Mouse (Mus musculus) adrenal gland, postnatal 36 days (tissue): Measurements from ENCODE around the gene Rnaseh2c. TPM values are rescaled to one million over a fixed set of nuclear protein-coding genes. Genes with fewer than 3 reads are reported as not detected.

Experiments used
- DNase-seq, 2 experiments: peaks; one replicate each; pipeline ENCODE4 v3.0.0; 2021; ENCODE audit warnings: mixed read lengths in 1 of 2
- long read RNA-seq, 2 experiments: library from polyadenylated mRNA; stranded (forward); transcript quantifications; one replicate each; pipeline ENCODE4 v2.0.0; 2021; ENCODE audit warnings: borderline sequencing depth in 2 of 2
- total RNA-seq, 2 experiments: library from RNA; stranded (reverse); gene quantifications; 2 replicates each; pipeline ENCODE4 v1.2.3; 2021

The Rnaseh2c gene
- 100 to 1,000 TPM; 124 to 139 TPM for total RNA-seq
- long read RNA-seq, experiment 1, transcript Rnaseh2c-201 (4 exons, 1,126 nt): major isoform, 57 of 80 reads
- long read RNA-seq, experiment 1, partial matches to known transcripts: 0 of 80 reads
- long read RNA-seq, experiment 1, other reads (novel, unspliced or antisense): 21 of 80 reads
- long read RNA-seq, experiment 2, transcript Rnaseh2c-201 (4 exons, 1,126 nt): major isoform, 18 of 23 reads
- long read RNA-seq, experiment 2, partial matches to known transcripts: 0 of 23 reads
- long read RNA-seq, experiment 2, other reads (novel, unspliced or antisense): 4 of 23 reads

DNA sequence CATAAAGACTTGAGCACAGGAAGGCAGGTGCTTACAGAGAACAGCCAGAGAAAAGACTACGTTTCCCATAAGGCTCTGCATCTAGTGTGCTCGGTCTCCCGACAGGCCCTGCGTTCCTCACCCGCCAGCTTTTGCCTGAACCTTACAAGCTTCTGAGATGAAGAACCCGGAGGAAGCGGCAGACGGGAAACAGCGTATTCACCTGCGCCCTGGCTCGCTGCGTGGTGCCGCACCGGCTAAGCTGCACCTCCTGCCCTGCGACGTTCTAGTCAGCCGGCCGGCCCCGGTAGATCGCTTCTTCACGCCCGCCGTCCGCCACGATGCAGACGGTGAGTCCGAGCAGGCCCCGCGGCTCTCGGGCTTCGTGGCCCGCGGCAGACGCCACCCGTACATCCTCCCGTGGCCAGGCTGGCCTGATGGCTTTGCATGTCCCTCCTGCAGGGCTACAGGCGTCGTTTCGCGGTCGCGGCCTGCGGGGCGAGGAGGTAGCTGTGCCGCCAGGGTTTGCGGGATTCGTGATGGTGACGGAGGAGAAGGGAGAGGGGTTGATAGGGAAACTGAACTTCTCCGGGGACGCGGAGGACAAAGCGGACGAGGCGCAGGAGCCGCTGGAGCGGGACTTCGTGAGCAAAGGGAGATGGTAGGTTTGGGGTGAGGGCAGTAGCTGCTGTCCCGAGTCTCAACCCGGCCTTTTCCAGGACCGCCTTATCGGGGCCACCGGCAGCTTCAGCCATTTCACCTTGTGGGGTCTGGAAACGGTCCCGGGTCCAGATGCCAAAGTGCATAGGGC is at the start of gene Rnaseh2c:
Gene Rnaseh2c (plus strand): TSS at position 122 of the 790 bp plus-strand sequence.
- DNase-seq: peak; percentile 81 to 83

DNA sequence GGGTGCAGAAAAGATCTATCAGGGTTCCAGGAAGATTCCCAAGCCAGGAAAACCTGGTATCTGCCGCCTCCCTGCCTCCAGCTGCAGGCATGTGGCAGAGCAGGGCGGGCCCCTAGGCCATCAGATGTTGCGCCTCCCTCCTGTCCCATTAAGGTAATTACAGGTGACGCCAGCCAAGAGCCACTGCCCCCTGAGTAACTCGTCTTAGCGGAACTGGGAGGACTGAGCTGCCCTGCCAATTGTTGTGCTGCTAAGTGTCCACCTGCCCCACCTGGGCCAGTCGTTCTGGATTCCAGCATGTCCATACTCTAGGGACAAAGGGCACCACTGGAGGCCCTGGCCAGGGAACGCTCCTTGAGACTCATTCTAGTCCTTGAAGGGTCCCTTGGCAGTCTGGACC is 47.9 kb upstream of the Rnaseh2c start:
- DNase-seq: no peak

DNA sequence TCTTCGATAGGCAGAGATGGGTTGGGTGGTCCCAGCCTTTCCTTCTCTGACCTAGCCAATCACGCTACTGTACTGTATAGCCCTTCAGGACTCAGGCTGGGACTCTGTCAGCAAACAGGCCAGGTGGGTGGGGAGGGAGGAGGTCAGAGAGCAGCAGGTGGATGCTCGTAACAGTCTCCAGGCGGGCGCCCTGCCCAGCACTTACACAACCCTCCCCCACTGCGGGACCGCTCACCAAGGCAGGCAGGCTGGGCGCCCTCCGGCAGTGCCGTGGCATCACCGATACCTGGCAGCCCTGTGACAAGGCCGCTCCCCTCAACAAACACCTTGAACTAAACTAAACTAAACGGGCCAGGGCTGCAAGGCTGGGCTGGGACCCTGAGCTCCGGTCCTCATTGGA is 47.5 kb upstream of the Rnaseh2c start:
- DNase-seq: no peak

DNA sequence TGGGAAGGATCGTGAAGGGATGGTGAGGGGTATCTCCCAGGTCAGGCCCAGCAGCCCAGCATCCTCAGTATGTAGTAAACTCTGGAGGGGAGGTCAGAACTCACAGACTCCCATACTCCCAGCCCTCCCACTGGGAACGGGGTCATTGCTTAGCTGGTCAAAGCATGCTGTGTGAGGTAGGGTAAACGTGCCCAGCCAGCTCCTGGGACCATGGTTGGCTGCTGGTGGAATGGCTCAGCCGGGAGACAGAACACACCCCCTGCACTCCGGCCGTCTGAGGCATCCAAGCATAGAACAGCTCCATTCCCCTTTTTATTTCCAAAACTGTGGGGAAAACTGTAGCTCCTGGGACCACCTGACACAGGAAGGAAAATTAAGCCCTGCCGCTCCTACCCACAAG is 43.5 kb upstream of the Rnaseh2c start:
- no peak for DNase-seq

DNA sequence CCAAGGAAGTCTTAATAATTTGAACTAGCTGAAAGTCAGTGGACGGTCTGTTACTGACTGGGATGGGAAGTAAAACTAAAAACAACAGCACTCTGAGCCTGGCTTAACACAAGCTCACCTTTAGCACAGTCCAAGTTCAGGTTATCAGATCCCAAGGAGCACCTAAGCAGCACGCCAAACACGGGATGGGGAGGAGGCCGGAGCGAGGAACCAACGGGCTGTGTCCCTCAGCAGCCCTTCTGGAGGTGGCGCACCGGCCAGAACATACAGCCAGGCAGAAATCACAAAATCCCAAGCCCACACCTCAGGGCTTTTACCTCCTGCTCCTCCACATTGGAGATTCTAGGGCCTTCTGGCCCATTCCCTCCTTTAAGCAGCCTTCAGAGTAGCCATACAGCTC is 42.9 kb upstream of the Rnaseh2c start:
- no peak for DNase-seq

DNA sequence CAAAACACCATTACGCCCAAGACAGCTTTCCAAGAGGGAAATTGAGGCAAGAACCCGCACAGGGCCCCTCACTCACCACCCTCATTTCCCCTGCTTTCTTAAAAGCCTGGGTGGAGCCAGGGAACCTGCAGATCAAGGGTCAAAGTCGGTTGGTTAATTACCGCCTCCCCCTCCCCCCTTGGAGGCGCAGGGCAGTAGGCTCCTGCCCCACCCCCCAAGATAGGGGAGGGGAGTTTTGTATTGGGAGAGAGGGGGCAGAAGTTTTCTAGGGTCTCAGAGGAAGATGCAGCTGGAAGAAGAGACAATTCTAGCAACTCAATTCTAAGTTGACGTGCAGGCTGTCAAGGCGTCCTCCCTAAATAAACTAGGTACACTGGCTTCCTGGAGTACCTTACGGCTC is 42.4 kb upstream of the Rnaseh2c start:
- no peak for DNase-seq

DNA sequence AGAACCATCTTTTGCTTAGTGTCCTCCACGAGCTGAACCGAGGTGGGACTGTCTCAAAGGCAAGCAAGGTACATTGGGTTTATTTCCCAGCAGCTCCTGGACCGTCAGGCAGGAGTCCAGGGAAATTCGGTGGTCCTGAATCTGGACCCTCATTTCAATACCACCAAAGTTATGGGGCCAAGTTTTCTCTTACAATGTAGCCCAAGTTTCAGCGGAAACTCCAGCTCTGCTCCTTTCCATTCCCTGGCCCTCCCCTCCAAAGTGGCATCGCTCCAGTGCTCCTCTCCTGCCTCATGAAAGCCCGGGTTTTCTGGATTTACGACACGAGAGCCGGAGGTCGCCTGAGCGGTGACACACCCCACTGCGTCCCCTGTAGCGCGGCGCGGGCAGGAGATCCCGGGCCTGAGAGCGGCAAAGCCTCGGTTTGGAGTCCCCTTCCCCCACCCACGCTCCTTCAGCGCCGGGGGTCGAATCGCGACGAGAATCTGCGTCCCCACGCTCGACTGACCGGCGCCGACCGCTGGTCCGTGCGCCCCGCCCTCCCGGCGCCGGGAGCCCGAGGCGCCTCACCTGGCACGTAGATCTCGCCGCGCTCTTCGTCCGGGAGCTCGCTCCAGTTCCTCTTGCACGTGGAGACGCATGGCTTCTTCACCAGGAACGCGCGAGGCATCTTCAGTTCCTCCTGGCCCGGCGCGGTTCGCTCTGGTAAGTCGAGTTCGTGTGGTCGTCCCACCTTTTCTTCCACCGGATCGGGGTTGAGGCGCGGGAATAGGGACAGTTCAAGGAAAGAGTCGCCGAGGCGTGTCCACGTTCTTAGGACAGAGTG is 41.8 kb upstream of the Rnaseh2c start:
- no peak for DNase-seq

DNA sequence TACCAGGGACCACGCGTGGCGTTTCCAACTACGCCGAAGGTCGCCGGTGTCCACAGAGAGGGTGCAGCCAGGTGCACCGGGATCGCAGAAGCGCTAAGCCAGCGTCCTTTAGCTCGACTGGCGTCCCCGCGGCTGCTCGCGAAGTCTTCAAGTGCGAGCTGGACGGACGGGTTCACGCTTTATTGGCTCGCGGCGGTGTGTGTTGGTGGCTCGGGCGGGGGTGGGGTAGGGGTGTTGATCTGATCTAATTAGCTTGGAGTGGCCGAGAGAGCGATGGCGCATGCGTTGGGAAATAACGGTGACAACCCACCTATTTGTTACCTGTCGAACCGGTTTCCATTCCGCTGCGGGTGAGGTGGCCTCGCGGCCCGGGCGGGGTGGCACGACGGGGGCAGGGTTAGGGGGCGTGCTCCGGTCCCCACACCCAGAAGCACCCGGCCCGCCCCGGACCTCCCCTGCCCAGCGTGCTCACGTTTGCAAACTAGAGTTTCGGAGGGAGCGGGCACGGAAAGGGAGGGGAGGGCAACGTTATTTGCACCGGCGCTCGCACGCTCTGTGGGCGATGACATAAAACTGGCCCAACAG is 41.1 kb upstream of the Rnaseh2c start, which contains the start of gene Ovol1:
Gene Ovol1 (minus strand): TSS at position 190 of the 585 bp plus-strand sequence.
- DNase-seq: peak in 1 of 2 experiments; percentile 11

DNA sequence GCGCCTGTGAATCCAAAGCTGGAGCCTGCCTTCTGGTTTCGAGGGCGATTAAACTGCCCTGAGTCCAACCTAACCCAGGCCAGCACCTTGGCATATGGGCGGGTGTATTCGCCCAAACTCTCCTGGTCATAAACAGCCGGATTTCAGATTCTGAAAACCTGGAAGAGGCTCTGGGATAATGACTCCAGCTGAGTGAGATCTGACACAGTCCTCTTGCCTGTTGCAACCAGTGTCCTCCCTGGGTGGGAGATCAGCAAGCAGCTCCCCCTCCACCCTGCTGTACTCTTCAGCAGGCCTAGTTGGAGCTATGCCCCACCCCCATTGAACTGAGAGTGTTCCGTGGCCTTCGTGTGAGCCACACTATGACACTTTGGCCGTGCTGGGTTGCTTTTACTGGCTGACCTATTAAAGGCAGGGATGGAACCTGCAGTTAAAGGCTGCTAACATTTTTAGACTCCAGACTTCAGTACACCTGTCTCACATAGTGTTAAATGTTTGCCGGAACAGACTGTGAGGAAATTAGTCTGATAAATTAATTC is 40.4 kb upstream of the Rnaseh2c start:
- no peak for DNase-seq

DNA sequence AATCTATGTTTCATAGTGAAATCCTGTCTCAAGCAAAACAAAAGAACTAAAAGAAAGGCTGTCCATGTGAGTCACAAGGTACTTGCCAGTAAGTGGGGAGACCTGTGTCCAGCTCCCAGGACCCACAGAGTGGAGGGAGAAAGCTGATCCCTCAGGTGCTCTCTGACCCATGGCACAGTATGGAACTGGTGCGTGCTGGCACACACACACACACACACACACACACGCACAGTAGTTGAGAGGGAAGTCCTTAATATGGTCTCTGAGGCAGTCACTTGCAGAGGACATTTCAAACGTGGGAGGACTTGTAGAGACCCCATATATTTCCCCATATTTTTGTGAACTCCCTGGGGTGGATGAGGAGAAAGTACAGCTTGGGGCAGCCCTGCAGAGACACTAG is 39.8 kb upstream of the Rnaseh2c start:
- DNase-seq: no peak

DNA sequence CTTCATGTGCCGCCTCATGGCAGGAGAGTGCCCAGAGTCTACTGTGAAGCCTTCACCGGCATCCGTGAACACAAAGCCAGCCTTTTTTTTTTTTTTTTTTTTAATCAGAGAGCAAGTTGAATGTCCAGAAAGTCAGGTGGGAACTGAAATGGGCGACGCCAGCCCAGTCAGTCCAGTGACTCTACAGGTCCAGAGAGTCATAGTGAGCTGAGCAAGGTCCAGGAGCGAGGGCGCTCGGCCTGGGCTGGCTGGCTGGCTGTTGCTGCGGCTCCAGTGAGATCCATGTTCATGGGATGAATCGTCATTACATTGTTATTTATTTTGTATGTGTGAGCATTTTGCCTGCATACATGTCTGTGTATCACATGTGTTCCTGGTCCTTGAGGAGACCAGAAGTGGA is 38.9 kb upstream of the Rnaseh2c start:
- no peak for DNase-seq

DNA sequence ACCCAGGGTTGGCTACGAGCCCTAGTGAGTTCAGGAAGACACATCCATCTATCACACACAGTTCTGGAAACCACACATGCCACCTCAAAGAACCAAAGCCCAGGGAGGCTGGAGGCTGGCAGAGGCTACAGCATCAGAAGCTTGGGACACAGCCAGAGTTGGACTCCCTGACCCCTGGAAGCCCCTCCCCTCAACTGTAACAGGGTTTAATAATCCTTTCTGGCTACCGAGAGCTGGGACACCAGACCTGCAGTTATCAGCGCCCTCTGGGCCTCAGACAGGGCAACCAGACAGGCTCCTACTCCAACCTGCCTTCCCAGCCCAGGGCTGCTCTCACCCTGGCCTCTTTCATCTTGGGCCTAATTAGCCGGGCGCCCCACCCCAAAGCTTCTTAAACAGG is 35.4 kb upstream of the Rnaseh2c start:
- no peak for DNase-seq

DNA sequence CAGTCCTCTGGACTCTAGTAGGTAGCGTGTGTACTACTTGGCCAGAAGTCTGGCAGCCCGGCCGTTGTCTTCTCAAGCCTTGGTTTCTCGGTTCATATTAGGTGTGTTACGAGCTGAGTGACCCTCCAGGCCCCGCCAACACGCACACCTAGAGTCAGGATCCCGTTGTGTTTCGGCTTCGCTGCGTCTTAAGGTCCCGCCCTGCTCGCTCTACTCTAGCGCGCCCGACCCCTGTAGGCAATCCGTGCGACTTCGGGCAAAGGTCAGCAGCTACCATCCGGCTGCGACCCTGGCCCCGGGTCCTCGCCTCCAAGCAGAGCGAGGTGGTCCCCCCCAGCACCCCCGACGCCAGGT is 34.5 kb upstream of the Rnaseh2c start:
- no peak for DNase-seq

DNA sequence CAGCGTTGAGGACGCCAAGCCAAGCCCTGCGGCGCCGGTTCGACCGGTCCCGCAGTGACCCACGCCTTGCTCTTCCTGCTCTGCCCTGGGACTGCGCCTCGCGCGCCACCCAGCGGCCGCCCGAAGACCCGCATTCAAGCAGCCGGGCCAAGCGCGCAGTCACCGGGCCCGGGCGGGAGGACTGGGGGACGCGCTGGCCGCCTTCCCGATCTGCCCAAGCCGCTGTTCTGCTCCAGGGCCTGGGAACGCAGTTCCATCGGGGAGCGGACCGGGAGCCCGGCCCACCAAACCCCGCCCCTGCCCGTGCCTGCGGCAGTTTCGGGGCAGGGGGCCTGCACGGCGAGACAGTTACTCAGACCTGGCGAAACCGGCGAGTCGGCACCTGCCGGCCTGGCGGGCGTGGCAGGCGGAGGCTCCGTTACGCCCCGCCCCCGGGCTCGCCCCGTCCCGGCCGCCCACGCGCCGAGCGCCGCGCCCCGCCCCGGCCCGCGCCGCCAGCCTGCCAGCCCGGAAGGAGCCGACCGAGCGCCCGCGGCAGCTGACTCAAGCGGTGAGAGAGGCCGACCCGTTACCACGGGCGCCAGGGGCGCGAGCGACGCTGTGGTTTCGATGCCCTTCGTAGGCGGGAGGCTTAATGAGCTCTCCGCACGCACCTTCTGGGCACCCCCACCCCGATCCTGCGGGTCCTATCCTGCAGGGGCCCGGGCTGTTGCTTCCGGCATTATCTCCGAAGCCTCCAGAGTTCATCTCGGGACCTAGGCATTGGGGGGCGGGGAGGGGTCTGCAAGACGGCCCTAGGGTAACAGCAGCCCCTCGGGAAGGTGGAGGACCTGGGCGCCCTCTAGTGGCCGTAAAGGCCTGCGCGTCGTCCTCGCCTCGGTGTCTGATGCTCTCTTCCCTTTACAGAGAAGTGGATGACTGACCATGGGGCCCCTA is 33.9 kb upstream of the Rnaseh2c start, which contains the start of gene Ap5b1:
Gene Ap5b1 (plus strand): TSS at position 492 of the 936 bp plus-strand sequence.
- DNase-seq: peak; percentile 91 to 94

DNA sequence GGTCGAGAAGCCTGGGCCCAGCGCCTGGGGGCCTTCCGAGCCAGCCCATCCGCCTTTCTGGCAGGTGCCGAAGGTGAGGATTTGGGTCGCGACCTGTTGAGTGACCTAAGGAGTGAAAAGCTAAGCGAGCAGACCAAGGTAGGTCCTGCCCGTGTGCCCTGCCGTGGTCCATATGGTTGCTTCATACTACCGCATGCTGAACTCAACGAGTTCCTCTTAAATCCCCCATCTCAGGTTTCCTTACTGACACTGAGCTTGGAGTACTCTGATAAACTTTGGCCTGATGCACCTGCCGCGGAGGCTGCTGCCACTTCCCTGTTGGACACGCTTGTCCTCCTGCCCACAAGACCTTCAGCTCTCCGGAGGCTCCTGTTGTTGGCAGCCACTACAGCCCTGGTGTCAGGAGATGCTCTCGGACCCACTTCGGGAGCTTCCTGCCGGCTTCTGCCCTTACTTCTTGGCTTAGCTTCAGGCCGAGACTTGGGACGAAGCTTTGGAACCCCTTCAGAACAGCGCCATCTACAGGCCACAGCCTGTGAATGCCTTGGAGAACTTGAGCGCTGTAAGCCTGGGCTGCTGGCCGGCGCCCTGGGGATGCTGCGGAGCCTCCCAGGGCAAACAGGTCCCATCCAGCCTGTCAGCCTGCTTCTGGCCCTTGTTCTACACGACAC is 33.1 kb upstream of the Rnaseh2c start:
- peak; percentile 83 to 88 for DNase-seq

DNA sequence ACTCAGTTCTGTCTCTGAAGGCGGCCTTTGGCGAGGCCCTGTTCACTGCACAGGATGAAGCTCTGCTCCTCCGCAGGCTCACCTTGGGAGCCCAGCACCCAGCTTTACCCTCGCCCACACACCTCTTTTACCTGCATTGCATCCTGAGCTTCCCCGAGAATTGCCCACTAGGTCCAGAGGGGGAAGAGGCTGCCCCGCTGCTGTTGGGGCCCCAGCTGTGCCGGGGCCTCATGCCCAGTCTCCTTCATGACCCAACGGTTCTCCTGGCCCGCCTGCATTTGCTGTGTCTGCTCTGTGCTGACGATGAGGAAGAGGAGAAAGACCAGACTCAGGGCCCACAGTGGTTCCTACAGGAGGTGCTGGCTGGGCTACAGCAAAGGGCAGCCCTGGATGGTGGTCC is 32.2 kb upstream of the Rnaseh2c start:
- DNase-seq: no peak

DNA sequence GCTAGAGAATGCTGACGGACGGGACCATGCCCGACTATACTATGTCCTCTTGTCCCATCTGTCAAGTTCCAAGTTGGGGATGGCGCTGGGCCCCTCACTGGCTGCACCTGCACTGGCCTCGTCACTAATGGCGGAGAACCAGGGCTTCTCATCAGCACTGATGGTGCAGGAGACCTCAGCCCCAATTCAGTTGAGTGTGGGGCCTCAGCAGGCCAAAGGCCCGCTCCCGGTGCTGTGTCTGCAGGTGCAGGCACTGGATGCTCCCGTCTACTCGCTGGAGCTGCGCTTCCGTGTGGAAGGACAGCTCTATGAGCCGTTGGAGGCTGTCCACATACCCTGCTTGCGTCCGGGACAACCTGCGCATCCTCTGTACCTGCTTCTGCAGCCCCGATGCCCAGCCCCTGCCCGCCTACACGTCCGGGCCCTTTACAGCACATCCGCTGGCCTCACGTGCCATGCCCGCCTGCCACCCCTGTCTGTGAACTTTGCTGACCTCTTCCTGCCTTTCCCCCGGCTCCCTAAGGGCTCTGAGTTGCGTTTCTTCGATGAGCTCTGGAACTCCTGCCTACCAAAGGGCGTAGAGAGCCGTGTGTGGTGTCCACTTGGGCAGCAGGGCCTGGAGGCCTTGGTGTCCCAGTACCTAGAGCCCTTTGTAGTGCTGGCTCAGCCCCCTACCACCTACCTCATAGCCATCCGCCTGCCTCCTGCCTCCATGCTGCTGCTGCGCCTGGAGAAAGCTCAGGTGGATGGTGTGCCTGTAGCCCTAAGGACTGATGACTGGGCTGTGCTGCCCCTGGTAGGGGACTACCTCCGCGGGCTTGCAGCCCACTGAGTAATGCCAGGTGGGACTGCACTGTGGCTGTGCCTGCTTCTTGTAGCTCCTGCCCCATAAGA is 31.1 kb upstream of the Rnaseh2c start:
- DNase-seq: no peak

DNA sequence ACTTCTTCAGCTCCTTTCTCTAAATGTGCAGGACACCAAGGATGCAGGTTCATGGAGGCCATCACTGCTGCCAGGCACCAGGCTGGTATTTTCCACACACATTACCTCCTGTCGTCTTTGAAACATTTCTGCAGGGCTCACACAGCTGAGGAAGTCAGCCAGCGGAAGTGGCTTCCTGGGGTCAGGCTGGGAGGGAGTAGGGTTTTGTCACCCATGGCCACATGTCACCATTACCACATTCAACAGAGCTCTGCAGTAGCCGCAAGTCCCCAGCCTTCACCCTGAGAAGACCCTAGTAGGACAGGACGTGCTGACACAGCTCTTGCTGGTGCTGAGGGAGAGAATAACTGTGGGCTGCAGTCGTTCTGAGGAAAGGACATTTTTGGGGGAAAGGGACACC is 29.8 kb upstream of the Rnaseh2c start:
- peak; percentile 56 to 60 for DNase-seq
